Mouse (Mus musculus): ENCODE measurements around the gene Samd9l.

GRCm38 (mm10) chr6:3389995-3390394 lies 9.4 kb downstream of the Samd9l start:
- TF ChIP-seq POLR2A (IDR thresholded peaks at IDR 0.05; ENCODE audit: borderline replicate concordance, insufficient read depth, low read length) (no peak), CTCF (IDR thresholded peaks at IDR 0.05; ENCODE audit: borderline replicate concordance, insufficient read depth, low read depth, low read length) (no peak)
